Mouse (Mus musculus) monocyte, adult 2 months (primary cell): ENCODE data around the gene Gm38392.

Experiments
- DNase-seq, 2 experiments: peaks; one replicate each; pipeline ENCODE4 v3.0.0; 2022; ENCODE audit warnings: low spot score in 2 of 2, low read depth in 1 of 2

Gene Gm38392

GRCm38 (mm10) chr3:88202986-88203385 lies 84.0 kb downstream of the Gm38392 start:
- no peak for DNase-seq

- DNase-seq, result no peak
Measured at GRCm38 (mm10) chr3:88201640-88202039, 85.4 kb downstream of the Gm38392 start.

- no peak for DNase-seq
Measured at GRCm38 (mm10) chr3:88200972-88201330, 86.1 kb downstream of the Gm38392 start.

DNA sequence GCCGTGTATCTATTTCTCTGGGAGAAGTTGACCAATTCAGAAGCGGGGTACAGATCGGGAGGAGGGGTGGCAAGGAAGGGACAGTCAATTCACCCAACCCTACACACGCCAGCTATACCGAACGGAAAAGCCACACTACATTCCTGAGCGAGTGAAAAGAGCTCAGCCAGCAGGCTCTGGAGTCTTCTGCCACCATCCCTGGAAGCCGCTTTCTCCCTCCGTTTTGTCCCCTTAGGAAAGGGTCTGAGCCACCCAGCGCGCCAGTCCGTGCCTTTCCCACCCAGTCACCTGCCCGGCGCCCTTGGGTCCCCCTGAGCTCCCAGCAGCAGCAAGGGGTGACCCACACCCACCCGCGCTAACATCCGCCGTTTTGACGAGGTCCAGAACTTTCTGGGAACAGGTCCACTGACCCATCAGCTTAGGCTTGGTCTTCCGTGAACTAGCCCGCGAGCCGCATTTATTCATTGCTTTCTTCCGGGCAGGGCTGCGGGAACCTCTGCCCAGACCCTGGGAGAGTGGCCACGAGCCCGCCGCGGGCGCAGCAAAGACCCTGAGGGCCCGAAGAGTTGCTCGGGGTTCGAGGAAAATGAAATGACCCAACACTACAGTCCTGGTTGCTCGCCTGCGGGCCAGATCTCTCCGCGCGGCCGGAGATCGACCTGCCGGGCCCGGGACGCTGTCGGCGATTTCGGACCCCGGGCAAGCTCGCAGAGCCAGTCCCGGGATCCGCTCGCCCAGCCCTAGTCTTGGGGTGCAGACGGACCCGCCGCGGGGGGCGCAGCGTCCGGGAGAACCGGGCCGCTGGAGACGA lies 86.6 kb downstream of the Gm38392 start:
- DNase-seq, result no peak

- no peak for DNase-seq
Measured at GRCm38 (mm10) chr3:88199541-88200110, 87.4 kb downstream of the Gm38392 start.

DNA sequence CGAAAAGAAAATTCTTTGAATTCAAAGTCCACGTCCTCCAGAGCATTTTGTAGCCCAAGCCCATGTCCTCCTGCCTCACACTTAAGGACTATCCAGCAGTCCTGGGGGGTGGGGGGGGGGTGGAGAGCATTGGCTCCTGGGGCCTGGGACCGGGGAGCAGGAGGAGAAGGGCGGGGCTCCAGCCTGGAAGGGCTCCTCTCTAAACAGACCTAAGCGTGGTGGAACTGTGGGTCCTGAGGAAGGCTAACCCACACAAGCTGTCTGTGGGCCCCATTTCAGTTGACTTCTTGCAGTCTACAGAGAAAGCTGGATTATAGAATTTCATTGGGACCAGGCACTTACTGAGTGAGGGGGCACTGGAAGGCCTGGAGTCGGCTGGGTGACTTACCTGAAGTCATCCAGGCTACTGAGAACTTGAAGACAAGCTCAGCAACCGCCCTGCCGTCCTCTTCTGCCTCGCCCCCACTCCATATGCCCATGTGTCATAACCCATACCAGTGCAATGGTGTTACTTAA lies 88.4 kb downstream of the Gm38392 start:
- no peak for DNase-seq

DNA sequence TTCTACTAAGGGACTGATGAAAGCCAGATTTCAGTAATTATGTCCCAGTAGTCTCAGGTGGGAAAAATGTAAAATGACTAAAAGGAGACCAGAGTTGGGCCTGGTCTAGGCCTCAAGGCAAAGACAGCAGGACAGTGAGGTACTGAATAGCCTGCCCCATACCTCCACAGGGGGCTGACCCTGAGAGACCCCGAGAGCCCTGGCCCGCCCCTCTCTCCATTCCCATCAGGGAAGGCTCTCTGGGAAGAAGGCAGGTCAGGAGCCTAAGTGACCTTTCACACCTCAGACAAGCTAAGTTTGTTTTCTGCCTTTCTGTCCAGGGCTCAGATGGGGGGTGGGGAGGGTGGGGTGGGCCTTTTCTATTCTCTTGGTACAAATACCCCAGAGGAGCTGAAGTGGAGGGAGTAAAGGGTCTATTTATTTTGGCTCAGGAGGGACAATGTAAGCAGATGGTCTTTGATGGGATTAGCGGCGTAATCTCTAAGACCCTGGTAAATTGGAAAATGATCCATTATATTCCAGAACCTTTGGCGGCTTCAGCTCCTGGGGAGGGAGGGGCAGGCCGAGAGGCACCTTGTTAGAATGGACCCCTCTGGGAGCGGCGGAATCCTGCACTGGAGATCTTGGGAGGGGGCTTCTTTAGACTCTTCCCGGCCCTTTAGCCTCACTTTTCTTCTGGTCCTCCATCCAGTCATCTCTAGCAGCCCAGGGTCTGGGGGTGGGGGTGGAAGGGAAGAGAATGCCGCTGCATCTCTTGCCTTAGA lies 89.1 kb downstream of the Gm38392 start:
- DNase-seq, result no peak
